Comparison of ENCODE assay signal across 8 mouse cellular contexts in genomic region chr2:30830283-30830795, GRCm38 (mm10). TPM values are rescaled to one million over a fixed set of nuclear protein-coding genes. Genes with fewer than 3 reads are reported as not detected.
DNase-seq lines count a peak whose midpoint lies in the region; ATAC-seq and TF ChIP-seq lines count a peak whose summit lies in the region.

Gene Asb6 (minus strand): TSS chr2:30830333.

- no peak within 1 kb of the TSS for H3K4me3 ChIP-seq in cerebellum, adult 2 months (replicated peaks; ENCODE audit: insufficient read depth, low read depth, low read length)
- H3K4me3 ChIP-seq in thymus, adult 2 months (ENCODE audit: control insufficient read depth, insufficient read depth, low read length) = no peak within 1 kb of the TSS
- no peak within 1 kb of the TSS for H3K4me3 ChIP-seq in midbrain, embryonic 10.5 days

- TF ChIP-seq CTCF in cerebellum, adult 2 months (IDR thresholded peaks at IDR 0.05; ENCODE audit: borderline replicate concordance, insufficient read depth, low read depth, low read length) = no peak
- TF ChIP-seq CTCF in thymus, adult 2 months (IDR thresholded peaks at IDR 0.05; ENCODE audit: borderline replicate concordance, control insufficient read depth, extremely low read depth, insufficient read depth, low read length, poor library complexity) = no peak

- 11% methylated on average over 4 of the region's 4 CpGs for WGBS in cerebellum, adult 2 months
- WGBS in thymus, adult 2 months = 77% methylated on average over 4 of the region's 4 CpGs
- WGBS in midbrain, embryonic 10.5 days = 6% methylated on average over 4 of the region's 4 CpGs

- no peaks in the 10 kb centered on the region for H3K36me3 ChIP-seq in thymus, adult 2 months (ENCODE audit: control insufficient read depth, insufficient read depth, low read length)
- peaks cover 15% of the 10 kb centered on the region for H3K36me3 ChIP-seq in midbrain, embryonic 10.5 days

- DNase-seq in cerebellum, adult 2 months = no peak
- no peak for DNase-seq in cerebellum, postnatal 10 days
- no peak for DNase-seq in thymus, adult 2 months
- DNase-seq in thymus, postnatal 25 days = no peak
- no peak for DNase-seq in midbrain, embryonic 10.5 days (ENCODE audit: low spot score)
- DNase-seq in gastrocnemius, postnatal 25 days = no peak

- no peak within 1 kb of the TSS for H3K27ac ChIP-seq in cerebellum, adult 2 months (ENCODE audit: insufficient read depth, low read length)
- H3K27ac ChIP-seq in thymus, adult 2 months (ENCODE audit: control insufficient read depth, insufficient read depth, low read length) = no peak within 1 kb of the TSS
- peak within 1 kb of the TSS; percentile 10; the same call in 1 of the 2 replicates for H3K27ac ChIP-seq in midbrain, embryonic 10.5 days (replicated peaks)

- peaks cover 7% of the 10 kb centered on the region for H3K4me1 ChIP-seq in cerebellum, adult 2 months (ENCODE audit: control insufficient read depth, insufficient read depth, low read length)
- H3K4me1 ChIP-seq in thymus, adult 2 months (replicated peaks; ENCODE audit: control insufficient read depth, insufficient read depth, low read length) = peaks cover 15% of the 10 kb centered on the region
- H3K4me1 ChIP-seq in midbrain, embryonic 10.5 days = peaks cover 49% of the 10 kb centered on the region

- no peaks in the 10 kb centered on the region for H3K27me3 ChIP-seq in cerebellum, adult 2 months (ENCODE audit: control insufficient read depth, insufficient read depth, low read length)
- H3K27me3 ChIP-seq in thymus, adult 2 months (ENCODE audit: control insufficient read depth, insufficient read depth, low read length) = no peaks in the 10 kb centered on the region
- no peaks in the 10 kb centered on the region for H3K27me3 ChIP-seq in midbrain, embryonic 10.5 days (ENCODE audit: low read depth, poor library complexity, severe bottlenecking)

- TF ChIP-seq POLR2A in cerebellum, adult 2 months (IDR thresholded peaks at IDR 0.05; ENCODE audit: borderline replicate concordance, insufficient read depth, low read length) = no peak
- no peak for TF ChIP-seq POLR2A in thymus, adult 2 months (IDR thresholded peaks at IDR 0.05; ENCODE audit: control insufficient read depth, extremely low read depth, insufficient read depth, low read length, poor library complexity)

- H3K9me3 ChIP-seq in midbrain, embryonic 10.5 days (replicated peaks) = no peaks in the 10 kb centered on the region

- ATAC-seq in inflammation-experienced regulatory T-cells, adult 6 months = no peak
- no peak for ATAC-seq in frontal cortex, adult (ENCODE audit: low TSS enrichment)

RNA-seq across cellular contexts. Expression of gene Asb6, which starts in this region (rescaled TPM):
- polyA plus RNA-seq in cerebellum, adult 2 months (2012; rRNA removed) = 46.6 and 52.6 TPM in 2 replicates
- polyA plus RNA-seq in thymus, adult 2 months (2012; rRNA removed) = 97.6 and 103 TPM in 2 replicates
- 10 to 100 TPM; 36.4 to 43.6 (median 36.4) TPM for polyA plus RNA-seq in inflammation-experienced regulatory T-cells, adult 6 months (2017; shearing (Covaris generic))
- polyA plus RNA-seq in midbrain, embryonic 10.5 days (2016; fragmentation: Nextera tagmentation; extraction: Ambion mirVana) = 43.9 and 45.8 TPM in 2 replicates
- total RNA-seq in gastrocnemius, postnatal 25 days (2021) = 1 to 10 TPM; 5.4 to 5.5 TPM
